Mouse (Mus musculus): Measurements from ENCODE around the gene Rpl24. TPM values are rescaled to one million over a fixed set of nuclear protein-coding genes. Genes with fewer than 3 reads are reported as not detected.
A peak's percentile ranks its signal among the peaks of the same experiment; 100 is the strongest.
"Not testable (repeated sequence)": the region's sequence is repeated elsewhere in the genome, so short reads cannot be mapped to it uniquely, and the experiment has no call there.

Rpl24 gene
- polyA plus RNA-seq, 1 experiment from 2014 or later, result 568 TPM

- not testable (repeated sequence) for ATAC-seq (ENCODE audit: low FRiP score); H3K36me3 ChIP-seq (replicated peaks; ENCODE audit: control insufficient read depth, insufficient read depth); H3K4me1 ChIP-seq (replicated peaks; ENCODE audit: control insufficient read depth, insufficient read depth, low read length); H3K9ac ChIP-seq; H3K9me3 ChIP-seq (ENCODE audit: control insufficient read depth, low read length); DNase-seq (ENCODE audit: low spot score); H3K27ac ChIP-seq; H3K4me3 ChIP-seq (replicated peaks; ENCODE audit: low read length); H3K4me2 ChIP-seq (replicated peaks); H3K27me3 ChIP-seq (ENCODE audit: control insufficient read depth, insufficient read depth, low read length)
- 94% methylated on average over 2 of the region's 2 CpGs for WGBS
Observed at GRCm38 (mm10) chr16:55947876-55948410, 18.1 kb upstream of the Rpl24 start.

GRCm38 (mm10) chr16:55948963-55949362, 17.1 kb upstream of the Rpl24 start:
- H3K36me3 ChIP-seq (replicated peaks; ENCODE audit: control insufficient read depth, insufficient read depth), result no peaks in the 10 kb centered on the region
- WGBS, result 77% methylated on average over 7 of the region's 7 CpGs
- H3K4me1 ChIP-seq (replicated peaks; ENCODE audit: control insufficient read depth, insufficient read depth, low read length), result no peaks in the 10 kb centered on the region
- no peak overlapping the region for H3K4me2 ChIP-seq (replicated peaks)
- H3K9ac ChIP-seq, result no peak overlapping the region
- no peak for DNase-seq (ENCODE audit: low spot score)
- no peak for ATAC-seq (ENCODE audit: low FRiP score)
- no peaks in the 10 kb centered on the region for H3K9me3 ChIP-seq (ENCODE audit: control insufficient read depth, low read length)
- no peak overlapping the region for H3K27ac ChIP-seq
- H3K27me3 ChIP-seq (ENCODE audit: control insufficient read depth, insufficient read depth, low read length), result no peaks in the 10 kb centered on the region
- H3K4me3 ChIP-seq (replicated peaks; ENCODE audit: low read length), result no peak overlapping the region

GRCm38 (mm10) chr16:55950462-55950861, 15.6 kb upstream of the Rpl24 start:
- Histone ChIP-seq H3K36me3 (replicated peaks; ENCODE audit: control insufficient read depth, insufficient read depth) (no peaks in the 10 kb centered on the region), H3K4me1 (replicated peaks; ENCODE audit: control insufficient read depth, insufficient read depth, low read length) (no peaks in the 10 kb centered on the region), H3K9ac (no peak overlapping the region), H3K9me3 (ENCODE audit: control insufficient read depth, low read length) (no peaks in the 10 kb centered on the region), H3K4me2 (replicated peaks) (no peak overlapping the region), H3K27me3 (ENCODE audit: control insufficient read depth, insufficient read depth, low read length) (no peaks in the 10 kb centered on the region), H3K4me3 (replicated peaks; ENCODE audit: low read length) (no peak overlapping the region), H3K27ac (no peak overlapping the region)
- DNase-seq (ENCODE audit: low spot score) (no peak), ATAC-seq (ENCODE audit: low FRiP score) (no peak)
- WGBS, result 74% methylated on average over 3 of the region's 3 CpGs

GRCm38 (mm10) chr16:55950946-55951678, 15.0 kb upstream of the Rpl24 start:
- 41% methylated on average over 19 of the region's 19 CpGs for WGBS
- peak; percentile 91 for DNase-seq (ENCODE audit: low spot score)
- Histone ChIP-seq H3K27me3 (ENCODE audit: control insufficient read depth, insufficient read depth, low read length) (no peaks in the 10 kb centered on the region), H3K4me1 (replicated peaks; ENCODE audit: control insufficient read depth, insufficient read depth, low read length) (no peaks in the 10 kb centered on the region), H3K9me3 (ENCODE audit: control insufficient read depth, low read length) (no peaks in the 10 kb centered on the region), H3K4me3 (replicated peaks; ENCODE audit: low read length) (no peak overlapping the region), H3K27ac (no peak overlapping the region), H3K36me3 (replicated peaks; ENCODE audit: control insufficient read depth, insufficient read depth) (no peaks in the 10 kb centered on the region), H3K4me2 (replicated peaks) (no peak overlapping the region), H3K9ac (no peak overlapping the region)
- ATAC-seq (ENCODE audit: low FRiP score), result peak; percentile 46; the same call in 1 of the 2 replicates

- H3K4me3 ChIP-seq (replicated peaks; ENCODE audit: low read length), result no peak overlapping the region
- H3K27ac ChIP-seq, result no peak overlapping the region
- no peaks in the 10 kb centered on the region for H3K4me1 ChIP-seq (replicated peaks; ENCODE audit: control insufficient read depth, insufficient read depth, low read length)
- DNase-seq (ENCODE audit: low spot score) (no peak), ATAC-seq (ENCODE audit: low FRiP score) (no peak)
- no peak overlapping the region for H3K9ac ChIP-seq
- whole genome bisulfite sequencing, result 86% methylated on average over 7 of the region's 7 CpGs
- no peaks in the 10 kb centered on the region for H3K9me3 ChIP-seq (ENCODE audit: control insufficient read depth, low read length)
- H3K36me3 ChIP-seq (replicated peaks; ENCODE audit: control insufficient read depth, insufficient read depth), result no peaks in the 10 kb centered on the region
- H3K27me3 ChIP-seq (ENCODE audit: control insufficient read depth, insufficient read depth, low read length), result no peaks in the 10 kb centered on the region
- H3K4me2 ChIP-seq (replicated peaks), result no peak overlapping the region
Observed at GRCm38 (mm10) chr16:55951679-55952327, 14.3 kb upstream of the Rpl24 start.

- ATAC-seq (ENCODE audit: low FRiP score) (no peak), DNase-seq (ENCODE audit: low spot score) (no peak)
- no peaks in the 10 kb centered on the region for H3K9me3 ChIP-seq (ENCODE audit: control insufficient read depth, low read length)
- H3K27ac ChIP-seq, result no peak overlapping the region
- H3K27me3 ChIP-seq (ENCODE audit: control insufficient read depth, insufficient read depth, low read length), result no peaks in the 10 kb centered on the region
- no peaks in the 10 kb centered on the region for H3K36me3 ChIP-seq (replicated peaks; ENCODE audit: control insufficient read depth, insufficient read depth)
- no peak overlapping the region for H3K4me2 ChIP-seq (replicated peaks)
- no peaks in the 10 kb centered on the region for H3K4me1 ChIP-seq (replicated peaks; ENCODE audit: control insufficient read depth, insufficient read depth, low read length)
- no peak overlapping the region for H3K4me3 ChIP-seq (replicated peaks; ENCODE audit: low read length)
- no peak overlapping the region for H3K9ac ChIP-seq
Observed at GRCm38 (mm10) chr16:55952771-55953170, 13.3 kb upstream of the Rpl24 start.

- H3K9me3 ChIP-seq (ENCODE audit: control insufficient read depth, low read length); H3K9ac ChIP-seq; H3K4me1 ChIP-seq (replicated peaks; ENCODE audit: control insufficient read depth, insufficient read depth, low read length); H3K27ac ChIP-seq; ATAC-seq (ENCODE audit: low FRiP score); H3K36me3 ChIP-seq (replicated peaks; ENCODE audit: control insufficient read depth, insufficient read depth); DNase-seq (ENCODE audit: low spot score); H3K4me2 ChIP-seq (replicated peaks); H3K27me3 ChIP-seq (ENCODE audit: control insufficient read depth, insufficient read depth, low read length); H3K4me3 ChIP-seq (replicated peaks; ENCODE audit: low read length): not testable (repeated sequence)
- 92% methylated on average over 9 of the region's 9 CpGs for WGBS
Observed at GRCm38 (mm10) chr16:55954196-55954595, 11.9 kb upstream of the Rpl24 start.

- H3K27ac ChIP-seq; H3K9me3 ChIP-seq (ENCODE audit: control insufficient read depth, low read length); H3K4me2 ChIP-seq (replicated peaks); ATAC-seq (ENCODE audit: low FRiP score); H3K4me3 ChIP-seq (replicated peaks; ENCODE audit: low read length); H3K36me3 ChIP-seq (replicated peaks; ENCODE audit: control insufficient read depth, insufficient read depth); H3K4me1 ChIP-seq (replicated peaks; ENCODE audit: control insufficient read depth, insufficient read depth, low read length); DNase-seq (ENCODE audit: low spot score); H3K9ac ChIP-seq; H3K27me3 ChIP-seq (ENCODE audit: control insufficient read depth, insufficient read depth, low read length): not testable (repeated sequence)
- WGBS, result 93% methylated on average over 6 of the region's 11 CpGs
Observed at GRCm38 (mm10) chr16:55963068-55963467, 3.0 kb upstream of the Rpl24 start.

- 70% methylated on average over 4 of the region's 4 CpGs for WGBS
- Histone ChIP-seq H3K36me3 (replicated peaks; ENCODE audit: control insufficient read depth, insufficient read depth) (peaks cover 12% of the 10 kb centered on the region), H3K4me3 (replicated peaks; ENCODE audit: low read length) (no peak overlapping the region), H3K9ac (no peak overlapping the region), H3K9me3 (ENCODE audit: control insufficient read depth, low read length) (no peaks in the 10 kb centered on the region), H3K27ac (no peak overlapping the region), H3K4me1 (replicated peaks; ENCODE audit: control insufficient read depth, insufficient read depth, low read length) (peaks cover 9% of the 10 kb centered on the region), H3K4me2 (replicated peaks) (no peak overlapping the region), H3K27me3 (ENCODE audit: control insufficient read depth, insufficient read depth, low read length) (no peaks in the 10 kb centered on the region)
- DNase-seq (ENCODE audit: low spot score) (peak; percentile 58), ATAC-seq (ENCODE audit: low FRiP score) (no peak)
Observed at GRCm38 (mm10) chr16:55964126-55964949, 1.7 kb upstream of the Rpl24 start.
